Mouse (Mus musculus) forebrain, embryonic 15.5 days (tissue): ENCODE measurements around the gene Sgta. TPM values are rescaled to one million over a fixed set of nuclear protein-coding genes. Genes with fewer than 3 reads are reported as not detected.
"Not testable (repeated sequence)": the region's sequence is repeated elsewhere in the genome, so short reads cannot be mapped to it uniquely, and the experiment has no call there.

Source experiments
- ATAC-seq: fragments of 200-750 bp; cut with Nextera tagmentation; replicated peaks from 2 replicates; pipeline ENCODE4 v1.8.0; 2017; ENCODE audit warnings: mild to moderate bottlenecking, moderate TSS enrichment, moderate library complexity
- H3K27ac ChIP-seq: fragments of 300-500 bp; sonication (generic); replicated peaks from 2 replicates; pipeline ENCODE4 v1.5.1; 2015; ENCODE audit warnings: mild to moderate bottlenecking, inconsistent platforms
- H3K27me3 ChIP-seq: fragments of 300-500 bp; sonication (generic); 2 replicates; pipeline ENCODE4 v1.6.1; 2015; ENCODE audit warnings: inconsistent platforms
- H3K36me3 ChIP-seq: fragments of 300-500 bp; sonication (generic); 2 replicates; pipeline ENCODE4 v1.6.1; 2015; ENCODE audit warnings: mild to moderate bottlenecking, inconsistent platforms
- H3K4me1 ChIP-seq: fragments of 300-500 bp; sonication (generic); 2 replicates; pipeline ENCODE4 v1.6.1; 2015; ENCODE audit warnings: inconsistent platforms
- H3K4me2 ChIP-seq: fragments of 300-500 bp; sonication (generic); replicated peaks from 2 replicates; pipeline ENCODE4 v1.6.1; 2015; ENCODE audit warnings: mild to moderate bottlenecking, inconsistent platforms
- H3K4me3 ChIP-seq: fragments of 300-500 bp; sonication (generic); 2 replicates; pipeline ENCODE4 v1.5.1; 2015; ENCODE audit warnings: mild to moderate bottlenecking, inconsistent platforms
- H3K9ac ChIP-seq: fragments of 300-500 bp; sonication (generic); replicated peaks from 2 replicates; pipeline ENCODE4 v1.6.1; 2015; ENCODE audit warnings: mild to moderate bottlenecking, inconsistent platforms
- H3K9me3 ChIP-seq: fragments of 300-500 bp; sonication (generic); 2 replicates; pipeline ENCODE4 v1.6.1; 2016; ENCODE audit warnings: inconsistent platforms
- WGBS: fragments of 180-500 bp; shearing (Covaris S2); methylation state at CpG from one replicate; pipeline ENCODE4 v1.1.7; 2015; ENCODE audit warnings: mixed read lengths; 5-methylcytosine and 5-hydroxymethylcytosine counted together
- polyA plus RNA-seq: library from polyadenylated mRNA; unstranded; fragments of >200 nt; fragmentation: Nextera tagmentation; extraction: Ambion mirVana; gene quantifications from 2 replicates; pipeline ENCODE4 v1.2.1, GENCODE M21; 2015

The Sgta gene
- polyA plus RNA-seq, 1 experiment from 2014 or later = 316 TPM

DNA sequence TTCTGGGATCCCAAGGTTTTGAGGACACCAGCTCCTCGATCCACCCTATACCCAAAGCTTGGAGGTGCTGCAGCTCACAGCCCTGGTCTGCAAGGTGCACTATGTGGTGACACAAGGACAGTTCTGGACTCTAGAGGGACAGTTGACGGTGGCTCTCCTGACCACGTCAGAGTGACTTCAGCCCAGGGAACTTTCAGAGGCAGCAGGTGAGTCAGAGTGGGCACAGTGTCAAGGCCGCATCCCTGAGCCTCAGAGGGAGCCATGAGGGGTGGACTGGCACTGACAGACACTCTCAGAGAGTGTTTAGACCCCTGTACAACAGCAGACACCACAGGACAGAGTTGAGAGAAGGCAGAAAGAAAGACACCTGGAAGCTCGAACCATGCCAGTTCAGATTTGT is 7.4 kb downstream of the Sgta start:
- Histone ChIP-seq H3K27me3 (no peaks in the 10 kb centered on the region), H3K9ac (no peak overlapping the region), H3K4me1 (peaks cover 14% of the 10 kb centered on the region), H3K27ac (no peak overlapping the region), H3K9me3 (no peaks in the 10 kb centered on the region), H3K36me3 (peaks cover 45% of the 10 kb centered on the region), H3K4me3 (no peak overlapping the region), H3K4me2 (no peak overlapping the region)
- 92% methylated on average over 5 of the region's 5 CpGs for WGBS
- no peak for ATAC-seq

DNA sequence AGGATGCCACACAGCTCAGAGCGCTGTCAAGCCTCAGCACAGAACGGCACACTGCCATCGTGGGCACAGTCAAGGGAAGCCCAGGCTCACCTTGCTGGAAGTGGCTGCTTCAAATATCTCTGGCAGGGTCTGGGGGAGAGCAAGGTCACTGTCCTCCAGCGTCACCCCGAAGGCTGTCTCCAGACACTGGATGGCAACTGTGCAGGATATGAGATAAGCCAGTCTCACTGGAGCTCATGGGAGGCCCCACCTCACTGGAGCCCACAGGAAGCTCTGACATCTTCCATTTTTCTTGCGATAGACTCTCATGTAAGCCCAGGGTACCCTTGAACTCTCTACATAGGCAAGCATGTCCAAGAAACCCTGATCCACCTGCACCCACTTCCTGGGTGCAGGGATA is 8.8 kb downstream of the Sgta start:
- no peak overlapping the region for H3K9ac ChIP-seq
- no peak overlapping the region for H3K27ac ChIP-seq
- 95% methylated on average over 6 of the region's 6 CpGs for WGBS
- H3K4me3 ChIP-seq = no peak overlapping the region
- H3K4me1 ChIP-seq = no peaks in the 10 kb centered on the region
- H3K9me3 ChIP-seq = no peaks in the 10 kb centered on the region
- H3K4me2 ChIP-seq = no peak overlapping the region
- H3K36me3 ChIP-seq = peaks cover 60% of the 10 kb centered on the region
- no peaks in the 10 kb centered on the region for H3K27me3 ChIP-seq
- no peak; the same call in 1 of the 2 replicates for ATAC-seq

DNA sequence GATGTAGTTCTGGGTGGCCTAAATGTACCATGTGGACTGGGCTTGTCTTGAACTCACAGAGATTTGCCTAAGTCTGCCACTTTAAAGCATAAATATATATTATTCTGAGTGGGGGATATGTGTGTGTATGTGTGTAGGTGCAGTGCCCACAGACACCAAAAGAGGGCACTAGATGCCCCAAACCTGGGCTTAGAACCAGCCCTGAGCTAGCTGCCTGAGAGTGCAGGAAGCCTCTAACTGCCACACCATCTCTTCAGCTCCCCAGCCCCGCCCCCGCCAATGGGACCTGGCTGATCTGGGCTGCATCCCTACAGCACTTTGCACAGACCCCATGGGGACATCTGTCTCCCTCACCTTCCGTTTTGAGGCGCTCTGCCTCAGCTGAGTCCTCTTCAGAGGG is 9.3 kb downstream of the Sgta start:
- H3K9me3 ChIP-seq = no peaks in the 10 kb centered on the region
- ATAC-seq = no peak; the same call in 1 of the 2 replicates
- H3K36me3 ChIP-seq = peaks cover 64% of the 10 kb centered on the region

DNA sequence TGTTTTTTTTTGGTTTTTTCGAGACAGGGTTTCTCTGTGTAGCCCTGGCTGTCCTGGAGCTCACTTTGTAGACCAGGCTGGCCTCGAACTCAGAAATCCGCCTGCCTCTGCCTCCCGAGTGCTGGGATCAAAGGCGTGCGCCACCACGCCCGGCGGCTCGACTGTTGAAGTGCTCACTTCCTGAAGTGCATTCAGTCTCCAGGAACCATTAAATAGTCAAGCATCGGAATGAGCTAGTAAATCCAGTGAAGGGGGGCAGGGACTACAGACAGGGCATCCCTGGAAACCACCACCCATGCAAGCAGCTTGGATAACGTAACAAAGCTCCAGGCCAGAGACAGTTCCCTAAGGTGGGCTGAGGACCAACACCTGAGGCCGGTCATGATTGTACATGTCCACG is 14.7 kb downstream of the Sgta start:
- H3K9me3 ChIP-seq, H3K27ac ChIP-seq, H3K4me2 ChIP-seq, H3K4me1 ChIP-seq, H3K9ac ChIP-seq, ATAC-seq, H3K4me3 ChIP-seq, H3K27me3 ChIP-seq: not testable (repeated sequence)
- WGBS = 95% methylated on average over 14 of the region's 14 CpGs
- H3K36me3 ChIP-seq = peaks cover 76% of the 10 kb centered on the region

More for the DNA sequence above, 9.3 kb downstream of the Sgta start:
- Histone ChIP-seq H3K4me2 (no peak overlapping the region), H3K4me1 (no peaks in the 10 kb centered on the region), H3K27me3 (no peaks in the 10 kb centered on the region), H3K9ac (no peak overlapping the region), H3K4me3 (no peak overlapping the region), H3K27ac (no peak overlapping the region)
- 95% methylated on average over 4 of the region's 4 CpGs for WGBS

DNA sequence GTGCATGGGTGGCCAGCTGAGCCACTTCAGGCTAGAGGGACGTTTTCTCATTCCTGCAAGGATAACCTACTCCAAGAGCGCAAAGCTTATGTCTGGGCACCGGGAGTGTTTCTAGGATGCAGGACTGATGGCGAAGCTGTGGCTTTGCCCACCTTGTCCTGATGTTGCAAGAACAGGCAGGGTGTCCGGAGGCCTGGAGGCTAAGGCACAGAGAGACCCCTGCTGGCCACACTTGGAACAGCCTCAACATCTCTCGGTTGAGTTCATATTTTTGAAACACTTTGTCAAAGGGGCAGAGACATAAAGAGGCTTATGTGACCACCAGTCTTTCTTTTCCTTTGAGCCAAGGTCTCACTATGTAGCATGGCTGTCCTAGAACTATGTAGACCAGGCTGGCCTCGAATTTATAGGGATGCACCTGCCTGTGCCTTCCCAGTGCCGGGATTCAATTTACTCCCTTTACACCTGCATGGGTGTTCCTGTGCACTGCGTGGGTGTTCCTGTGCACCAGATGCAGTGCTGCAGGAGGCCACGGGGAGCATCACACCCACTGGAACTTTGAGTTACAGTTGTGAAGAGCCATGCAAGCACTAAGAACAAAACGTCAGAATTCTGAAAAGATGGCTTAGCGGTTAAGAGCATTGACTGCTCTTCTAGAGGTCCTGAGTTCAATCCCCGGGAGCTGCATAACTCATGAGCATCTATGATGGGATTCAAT is 18.4 kb downstream of the Sgta start:
- no peaks in the 10 kb centered on the region for H3K27me3 ChIP-seq
- no peak overlapping the region for H3K4me3 ChIP-seq
- ATAC-seq = no peak
- 35% methylated on average over 13 of the region's 13 CpGs for WGBS
- H3K9me3 ChIP-seq = no peaks in the 10 kb centered on the region
- no peak overlapping the region for H3K4me2 ChIP-seq
- peaks cover 40% of the 10 kb centered on the region for H3K36me3 ChIP-seq
- no peak overlapping the region for H3K27ac ChIP-seq
- H3K9ac ChIP-seq = no peak overlapping the region
- H3K4me1 ChIP-seq = peaks cover 5% of the 10 kb centered on the region

DNA sequence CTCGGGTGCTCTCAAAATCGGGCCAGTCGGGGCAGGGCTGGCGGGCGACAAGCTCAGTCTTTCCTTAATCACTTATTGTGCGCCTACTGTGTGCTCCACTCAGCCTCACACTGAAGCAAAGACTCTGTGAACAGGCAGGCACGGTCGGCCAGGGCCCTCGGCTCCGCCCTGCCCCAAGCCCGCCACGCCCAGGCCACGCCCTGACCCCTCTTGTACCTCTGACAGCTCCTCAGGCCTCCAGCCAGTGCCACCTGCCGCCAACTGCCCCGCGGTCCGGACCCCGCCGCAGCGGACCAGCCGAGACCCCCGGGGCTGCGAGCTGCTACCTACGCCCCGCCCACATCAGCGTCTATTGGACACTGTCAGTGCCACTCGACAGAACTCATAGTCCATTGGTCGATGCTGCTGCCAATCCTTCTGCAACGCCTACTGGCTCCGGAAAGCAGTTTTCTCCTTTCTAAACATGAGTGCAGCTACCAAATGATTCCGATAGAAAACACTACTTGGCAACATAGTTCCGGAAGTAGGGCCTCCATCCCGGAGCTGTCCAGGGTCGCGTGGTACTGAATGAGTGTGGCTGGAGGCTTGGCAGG is 22.9 kb downstream of the Sgta start, which contains the start of gene Slc39a3:
Slc39a3 (minus strand) TSS at position 439 of the 593 bp plus-strand sequence.
- under 1% methylated on average over 35 of the region's 35 CpGs for WGBS
- peaks cover 14% of the 10 kb centered on the region for H3K4me1 ChIP-seq
- peak within 1 kb of the TSS; percentile 54 for H3K4me2 ChIP-seq
- peaks cover 12% of the 10 kb centered on the region for H3K36me3 ChIP-seq
- H3K27me3 ChIP-seq = no peaks in the 10 kb centered on the region
- no peaks in the 10 kb centered on the region for H3K9me3 ChIP-seq
- peak within 1 kb of the TSS; percentile 57 for H3K4me3 ChIP-seq
- H3K9ac ChIP-seq = peak within 1 kb of the TSS; percentile 68
- H3K27ac ChIP-seq = peak within 1 kb of the TSS; percentile 56
- peak; percentile 99 for ATAC-seq

DNA sequence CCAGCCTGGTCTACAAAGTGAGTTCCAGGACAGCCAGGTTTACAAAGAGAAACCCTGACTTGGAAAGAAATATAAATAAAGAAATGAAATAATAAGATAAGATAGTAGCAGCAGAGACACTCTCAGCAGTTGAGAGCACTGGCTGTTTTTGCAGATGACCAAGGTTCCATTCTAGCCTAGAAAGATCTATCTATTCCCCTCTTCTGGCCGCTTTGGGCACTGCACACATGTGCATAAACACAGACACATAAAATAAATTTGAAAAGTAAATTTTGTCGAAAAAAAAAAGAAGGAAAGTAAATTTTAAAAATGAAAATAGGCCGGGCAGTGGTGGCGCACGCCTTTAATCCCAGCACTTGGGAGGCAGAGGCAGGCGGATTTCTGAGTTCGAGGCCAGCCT is 23.7 kb downstream of the Sgta start:
- WGBS = 82% methylated on average over 7 of the region's 7 CpGs
- ATAC-seq = no peak
- Histone ChIP-seq H3K4me2 (no peak overlapping the region), H3K36me3 (peaks cover 18% of the 10 kb centered on the region), H3K27me3 (no peaks in the 10 kb centered on the region), H3K4me3 (no peak overlapping the region), H3K9me3 (no peaks in the 10 kb centered on the region), H3K27ac (no peak overlapping the region), H3K4me1 (peaks cover 14% of the 10 kb centered on the region), H3K9ac (no peak overlapping the region)

DNA sequence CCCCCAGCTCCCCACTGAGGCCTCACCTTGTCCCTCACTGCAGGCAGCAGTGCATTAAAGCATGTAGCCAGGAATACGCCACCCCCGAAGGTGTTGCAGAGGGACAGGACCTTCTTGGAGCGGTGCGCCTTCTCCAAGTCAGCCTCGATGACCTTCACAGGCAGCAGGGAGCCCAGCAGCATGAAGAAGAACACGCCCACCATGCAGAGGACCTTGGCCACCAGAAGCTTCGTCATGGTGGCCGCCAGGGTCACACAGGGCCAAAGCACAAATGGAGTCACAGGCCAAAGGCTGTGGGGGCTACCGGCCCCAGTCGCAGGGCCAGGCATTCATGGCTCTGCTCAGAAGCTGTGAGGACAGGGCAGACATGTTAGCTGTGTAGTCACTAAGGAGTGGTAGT is 26.4 kb downstream of the Sgta start:
- no peaks in the 10 kb centered on the region for H3K27me3 ChIP-seq
- H3K4me2 ChIP-seq = no peak overlapping the region
- no peak for ATAC-seq
- H3K9me3 ChIP-seq = no peaks in the 10 kb centered on the region
- H3K9ac ChIP-seq = no peak overlapping the region
- no peak overlapping the region for H3K27ac ChIP-seq
- no peak overlapping the region for H3K4me3 ChIP-seq
- 82% methylated on average over 10 of the region's 10 CpGs for WGBS
- peaks cover 21% of the 10 kb centered on the region for H3K4me1 ChIP-seq
- H3K36me3 ChIP-seq = peaks cover 28% of the 10 kb centered on the region

DNA sequence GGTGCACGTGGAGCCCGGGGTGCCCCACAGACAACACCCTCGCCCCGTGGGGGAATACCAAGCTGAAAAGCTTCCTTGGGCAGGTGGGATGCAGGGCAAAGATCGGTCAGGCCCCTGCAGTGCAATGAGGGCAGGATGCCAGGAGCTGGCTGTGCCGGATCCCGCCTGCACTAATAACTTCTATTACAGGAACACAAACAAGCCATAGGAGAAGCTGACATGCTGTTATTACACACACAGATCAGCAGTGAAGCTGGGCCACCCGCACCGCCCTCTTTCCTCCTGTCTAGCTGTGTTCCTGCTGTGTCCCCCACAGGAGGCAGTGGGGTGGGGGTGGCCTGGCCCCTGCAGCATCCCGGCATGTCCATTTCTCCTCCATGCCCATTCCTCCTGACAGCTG is 30.9 kb downstream of the Sgta start:
- Histone ChIP-seq H3K4me3 (no peak overlapping the region), H3K4me2 (no peak overlapping the region), H3K9ac (no peak overlapping the region), H3K9me3 (no peaks in the 10 kb centered on the region), H3K36me3 (peaks cover 28% of the 10 kb centered on the region), H3K27ac (no peak overlapping the region), H3K4me1 (peaks cover 26% of the 10 kb centered on the region), H3K27me3 (0 out of 2 replicates have a peak, but pooled peaks cover 3% of the 10 kb centered on the region)
- 71% methylated on average over 10 of the region's 10 CpGs for WGBS
- ATAC-seq = no peak

DNA sequence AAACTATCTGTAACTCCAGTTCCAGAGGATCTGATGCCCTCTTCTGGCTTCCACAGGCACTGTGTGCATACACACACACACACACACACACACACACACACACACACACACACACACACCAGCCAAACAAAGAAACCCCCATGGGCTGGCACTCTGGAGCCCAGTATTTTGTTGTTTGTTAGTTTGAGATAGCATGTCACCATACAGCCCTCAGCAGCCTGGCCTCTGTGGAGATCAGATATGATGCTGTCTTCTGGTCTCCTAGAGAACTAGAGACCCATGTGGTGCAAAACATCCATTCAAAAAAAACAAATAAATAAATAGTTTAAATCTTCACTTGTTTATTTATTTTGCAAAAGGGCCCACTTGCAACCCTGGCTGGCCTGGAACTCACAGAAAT is 31.8 kb downstream of the Sgta start:
- 0 out of 2 replicates have a peak, but pooled peaks cover 3% of the 10 kb centered on the region for H3K27me3 ChIP-seq
- H3K27ac ChIP-seq = no peak overlapping the region
- no peak overlapping the region for H3K4me3 ChIP-seq
- no peak for ATAC-seq
- no peak overlapping the region for H3K9ac ChIP-seq
- peaks cover 28% of the 10 kb centered on the region for H3K36me3 ChIP-seq
- peaks cover 26% of the 10 kb centered on the region for H3K4me1 ChIP-seq
- H3K9me3 ChIP-seq = no peaks in the 10 kb centered on the region
- H3K4me2 ChIP-seq = no peak overlapping the region

DNA sequence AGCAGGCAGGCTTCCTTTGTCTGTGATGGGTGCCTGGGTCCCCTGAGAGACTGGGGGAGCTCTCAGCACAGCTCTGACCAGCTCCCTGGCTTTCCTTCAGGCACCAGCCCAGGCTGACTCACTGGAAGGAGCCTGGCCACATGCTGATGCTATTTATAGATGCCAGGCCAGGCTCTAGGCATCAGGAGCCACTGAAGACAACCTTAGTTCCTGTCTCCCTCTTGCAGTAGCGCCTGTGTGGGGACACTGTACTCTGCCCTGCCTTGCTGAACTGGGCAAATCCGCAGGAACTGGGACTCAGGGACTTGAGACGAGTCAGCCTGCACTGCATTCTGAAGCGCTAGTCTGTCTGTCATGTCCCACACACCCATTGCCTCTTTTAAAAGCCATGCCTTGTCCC is 32.6 kb downstream of the Sgta start:
- no peak overlapping the region for H3K4me3 ChIP-seq
- H3K4me1 ChIP-seq = peaks cover 26% of the 10 kb centered on the region
- 0 out of 2 replicates have a peak, but pooled peaks cover 3% of the 10 kb centered on the region for H3K27me3 ChIP-seq
- no peaks in the 10 kb centered on the region for H3K9me3 ChIP-seq
- WGBS = 70% methylated on average over 4 of the region's 4 CpGs
- H3K36me3 ChIP-seq = peaks cover 19% of the 10 kb centered on the region
- H3K27ac ChIP-seq = no peak overlapping the region
- no peak overlapping the region for H3K4me2 ChIP-seq
- ATAC-seq = no peak
- H3K9ac ChIP-seq = no peak overlapping the region

DNA sequence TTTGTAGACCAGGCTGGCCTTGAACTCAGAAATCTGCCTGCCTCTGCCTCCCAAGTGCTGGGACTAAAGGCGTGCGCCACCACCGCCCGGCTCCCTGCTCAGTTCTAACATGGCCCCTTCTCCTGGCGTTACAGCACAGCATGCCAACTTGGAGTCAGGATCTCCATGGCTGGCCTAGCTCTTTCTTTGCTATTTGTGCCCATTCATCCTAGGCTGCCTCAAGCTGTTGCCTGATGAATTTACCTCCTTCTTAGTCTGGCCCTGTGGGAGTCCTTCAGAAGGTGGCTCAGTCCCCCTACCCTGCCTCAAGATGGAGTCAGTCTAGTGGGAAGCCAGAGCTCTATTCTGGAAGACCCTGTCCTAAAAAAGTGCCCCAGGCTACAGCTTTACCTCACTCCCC is 33.1 kb downstream of the Sgta start:
- Histone ChIP-seq H3K4me2 (no peak overlapping the region), H3K9ac (no peak overlapping the region), H3K36me3 (peaks cover 16% of the 10 kb centered on the region), H3K9me3 (no peaks in the 10 kb centered on the region), H3K4me3 (no peak overlapping the region), H3K27ac (no peak overlapping the region), H3K4me1 (peaks cover 26% of the 10 kb centered on the region), H3K27me3 (0 out of 2 replicates have a peak, but pooled peaks cover 3% of the 10 kb centered on the region)
- ATAC-seq = no peak
- WGBS = 95% methylated on average over 5 of the region's 5 CpGs
